13 mouse cellular contexts compared by ENCODE assay signal in the genomic region with DNA sequence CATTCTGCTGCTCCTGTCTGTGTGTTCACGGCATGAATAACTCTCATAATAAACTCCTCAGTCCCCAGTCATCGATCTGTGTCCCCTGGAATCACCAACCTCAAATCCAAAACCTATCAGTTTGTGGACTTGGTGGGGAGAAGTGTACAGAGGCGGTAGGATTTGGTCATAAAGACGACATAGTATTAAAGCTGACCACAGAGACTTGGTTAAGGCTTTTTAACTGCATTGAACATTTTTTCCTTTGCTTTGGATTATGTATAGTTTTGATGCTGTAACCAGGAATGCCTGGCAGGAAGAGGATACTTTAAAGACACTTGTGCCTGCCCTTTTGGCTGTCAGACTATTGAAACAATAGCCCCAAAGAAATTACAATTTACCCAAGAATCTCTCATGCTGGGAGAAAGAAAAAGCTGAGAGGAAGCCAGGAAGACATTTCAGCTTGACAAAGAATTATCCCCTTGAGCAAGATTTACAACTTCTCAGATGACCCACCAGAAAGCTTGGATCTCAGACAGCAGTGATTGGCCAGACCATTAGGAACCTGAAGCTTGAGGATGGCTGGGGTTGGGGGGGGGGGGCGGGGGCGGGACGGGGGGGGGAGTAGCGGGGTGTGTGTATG. TPM values are rescaled to one million over a fixed set of nuclear protein-coding genes. Genes with fewer than 3 reads are reported as not detected.
DNase-seq lines count a peak whose midpoint lies in the region; ATAC-seq and TF ChIP-seq lines count a peak whose summit lies in the region.
"Had no signal": no experiment of that assay in that cellular context is flagged by ENCODE, and none has a peak within 500 bp of the region (broad histone marks: within the 10 kb centered on the region; RNA-seq: fewer than 3 reads in every experiment).

No protein-coding gene starts in this region.

- H3K9me3 ChIP-seq in intestine, embryonic 15.5 days: peaks cover 12% of the 10 kb centered on the region
- peaks cover 26% of the 10 kb centered on the region for H3K9me3 ChIP-seq in intestine, embryonic 16.5 days (ENCODE audit: control insufficient read depth, low read length)
- H3K9me3 ChIP-seq in E14TG2a.4 (ENCODE audit: low read length) (peaks cover 32% of the 10 kb centered on the region), G1E (replicated peaks) (peaks cover 26% of the 10 kb centered on the region)
- peaks cover 35% of the 10 kb centered on the region for H3K9me3 ChIP-seq in midbrain, embryonic 11.5 days (ENCODE audit: control insufficient read depth, low read length)

- H3K4me2 ChIP-seq in intestine, embryonic 15.5 days (replicated peaks): no peak overlapping the region
- no peak overlapping the region for H3K4me2 ChIP-seq in intestine, embryonic 16.5 days (ENCODE audit: low read depth, low read length)
- H3K4me2 ChIP-seq in midbrain, embryonic 11.5 days: no peak overlapping the region

- WGBS in intestine, embryonic 15.5 days: 56% methylated on average over 8 of the region's 8 CpGs
- 58% methylated on average over 8 of the region's 8 CpGs for WGBS in intestine, embryonic 16.5 days
- WGBS in midbrain, embryonic 11.5 days: 62% methylated on average over 8 of the region's 8 CpGs
- 59% methylated on average over 8 of the region's 8 CpGs for WGBS in thymus, adult 2 months

- H3K27ac ChIP-seq in intestine, embryonic 15.5 days: no peak overlapping the region
- H3K27ac ChIP-seq in intestine, embryonic 16.5 days (ENCODE audit: low read length): no peak overlapping the region
- no peak overlapping the region for H3K27ac ChIP-seq in midbrain, embryonic 11.5 days (ENCODE audit: low read depth, low read length)
- H3K27ac ChIP-seq in thymus, adult 2 months (ENCODE audit: control insufficient read depth, insufficient read depth, low read length): no peak overlapping the region
- H3K27ac ChIP-seq: gastrocnemius, adult 2 months had no signal

- no peak for TF ChIP-seq POLR2A in thymus, adult 2 months (IDR thresholded peaks at IDR 0.05; ENCODE audit: control insufficient read depth, extremely low read depth, insufficient read depth, low read length, poor library complexity)

- ATAC-seq in intestine, embryonic 15.5 days: peak; percentile 19
- ATAC-seq in intestine, embryonic 16.5 days: no peak
- ATAC-seq in G1E (ENCODE audit: extremely low read depth, insufficient number of reproducible peaks, low FRiP score, poor library complexity, severe bottlenecking): peak; percentile 9
- ATAC-seq in midbrain, embryonic 11.5 days (ENCODE audit: low FRiP score): peak; percentile 46

- TF ChIP-seq CTCF in E14TG2a.4 (conservative IDR thresholded peaks at IDR 0.05; ENCODE audit: low read length) (no peak), G1E (IDR thresholded peaks at IDR 0.05; ENCODE audit: low read depth, low read length) (no peak)
- no peak for TF ChIP-seq CTCF in thymus, adult 2 months (IDR thresholded peaks at IDR 0.05; ENCODE audit: borderline replicate concordance, control insufficient read depth, extremely low read depth, insufficient read depth, low read length, poor library complexity)

- no peak overlapping the region for H3K9ac ChIP-seq in intestine, embryonic 15.5 days
- H3K9ac ChIP-seq in intestine, embryonic 16.5 days (ENCODE audit: low read depth, low read length): no peak overlapping the region
- H3K9ac ChIP-seq in midbrain, embryonic 11.5 days (ENCODE audit: low read length): no peak overlapping the region

- intact Hi-C loops in gastrocnemius, postnatal 14 days (cut with DNase I; ENCODE audit: low total_unique reads): no loop called here

- H3K36me3 ChIP-seq in intestine, embryonic 15.5 days: no peaks in the 10 kb centered on the region
- no peaks in the 10 kb centered on the region for H3K36me3 ChIP-seq in intestine, embryonic 16.5 days (ENCODE audit: control insufficient read depth, insufficient read depth, low read length)
- H3K36me3 ChIP-seq in E14TG2a.4 (ENCODE audit: insufficient read depth, low read length) (peaks cover 7% of the 10 kb centered on the region; the same call in 1 of the 2 replicates), G1E (replicated peaks) (no peaks in the 10 kb centered on the region)
- no peaks in the 10 kb centered on the region for H3K36me3 ChIP-seq in midbrain, embryonic 11.5 days (ENCODE audit: control insufficient read depth, insufficient read depth, low read length)
- H3K36me3 ChIP-seq in thymus, adult 2 months (ENCODE audit: control insufficient read depth, insufficient read depth, low read length): no peaks in the 10 kb centered on the region

- H3K27me3 ChIP-seq in intestine, embryonic 15.5 days (replicated peaks): no peaks in the 10 kb centered on the region
- H3K27me3 ChIP-seq in intestine, embryonic 16.5 days (replicated peaks; ENCODE audit: control insufficient read depth, insufficient read depth, low read length): no peaks in the 10 kb centered on the region
- no peaks in the 10 kb centered on the region for H3K27me3 ChIP-seq in E14TG2a.4 (ENCODE audit: insufficient read depth, low read length)
- H3K27me3 ChIP-seq in G1E (ENCODE audit: insufficient read depth, low read length): no peaks in the 10 kb centered on the region
- H3K27me3 ChIP-seq in midbrain, embryonic 11.5 days (ENCODE audit: control insufficient read depth, insufficient read depth, low read length): no peaks in the 10 kb centered on the region
- no peaks in the 10 kb centered on the region for H3K27me3 ChIP-seq in thymus, adult 2 months (ENCODE audit: control insufficient read depth, insufficient read depth, low read length)

- H3K4me1 ChIP-seq in intestine, embryonic 15.5 days (replicated peaks): no peaks in the 10 kb centered on the region
- H3K4me1 ChIP-seq in intestine, embryonic 16.5 days (ENCODE audit: control insufficient read depth, insufficient read depth, low read length): no peaks in the 10 kb centered on the region
- H3K4me1 ChIP-seq in E14TG2a.4 (replicated peaks; ENCODE audit: low read depth, low read length): peaks cover 10% of the 10 kb centered on the region
- no peaks in the 10 kb centered on the region for H3K4me1 ChIP-seq in G1E (ENCODE audit: insufficient read depth, low read depth, low read length)
- H3K4me1 ChIP-seq in midbrain, embryonic 11.5 days (ENCODE audit: control insufficient read depth, insufficient read depth, low read length): no peaks in the 10 kb centered on the region
- no peaks in the 10 kb centered on the region for H3K4me1 ChIP-seq in thymus, adult 2 months (replicated peaks; ENCODE audit: control insufficient read depth, insufficient read depth, low read length)

- H3K4me3 ChIP-seq in intestine, embryonic 15.5 days (replicated peaks): no peak overlapping the region
- H3K4me3 ChIP-seq in intestine, embryonic 16.5 days (ENCODE audit: low read length): no peak overlapping the region
- H3K4me3 ChIP-seq in E14TG2a.4 (replicated peaks; ENCODE audit: low read length) (0 out of 2 replicates have a peak overlapping the region, but pooled peaks have one; percentile 0), G1E (ENCODE audit: low read depth, low read length) (no peak overlapping the region)
- no peak overlapping the region for H3K4me3 ChIP-seq in midbrain, embryonic 11.5 days (ENCODE audit: low read depth, low read length)
- no peak overlapping the region for H3K4me3 ChIP-seq in thymus, adult 2 months (ENCODE audit: control insufficient read depth, insufficient read depth, low read length)
- H3K4me3 ChIP-seq: gastrocnemius, adult 2 months had no signal

- no peak for DNase-seq in G1E (ENCODE audit: low spot score)
- DNase-seq in midbrain, embryonic 11.5 days (ENCODE audit: low spot score, missing footprints): peak; percentile 87
- DNase-seq in gastrocnemius, postnatal 14 days: no peak
- DNase-seq in thymus, adult 2 months: no peak
- DNase-seq: adrenal gland, postnatal 36 days; cerebellum, adult 9-10 months; gastrocnemius, adult 2 months; lung, adult 18-20 months had no signal

RNA-seq across cellular contexts. Expression of gene Zfp978, which starts 56.2 kb away (rescaled TPM):
- polyA plus RNA-seq in intestine, embryonic 15.5 days (2015; fragmentation: Nextera tagmentation; extraction: Ambion mirVana): not detected in 2 replicates
- polyA plus RNA-seq in intestine, embryonic 16.5 days (2015; fragmentation: Nextera tagmentation; extraction: Ambion mirVana): 0.18 TPM in 1 of 2 replicates, not detected in the other
- total RNA-seq in G1E (2014; fragmentation: Nextera tagmentation): not detected in 2 replicates
- 0.58 and 0.60 TPM in 2 replicates for total RNA-seq in G1E (2017)
- polyA plus RNA-seq in G1E (2012): not detected in 2 replicates
- polyA plus RNA-seq in midbrain, embryonic 11.5 days (2014; fragmentation: Nextera tagmentation; extraction: Ambion mirVana): 0.23 and 0.29 TPM in 2 replicates
- not detected for total RNA-seq in gastrocnemius, postnatal 14 days (2021)
- polyA plus RNA-seq in thymus, adult 2 months (2012; rRNA removed): not detected in 2 replicates
- total RNA-seq: gastrocnemius, adult 2 months; layer of hippocampus, postnatal 25 days had no signal
- polyA plus RNA-seq: intestine, embryonic 14.5 days had no signal
